Mouse (Mus musculus) neural tube, embryonic 13.5 days (tissue): ENCODE results near the gene Mpped2. TPM values are rescaled to one million over a fixed set of nuclear protein-coding genes. Genes with fewer than 3 reads are reported as not detected.

ENCODE experiments used
- ATAC-seq: fragments of 200-750 bp; cut with Nextera tagmentation; 2 replicates; pipeline ENCODE4 v1.8.0; 2017; ENCODE audit warnings: low read depth, mild to moderate bottlenecking, moderate TSS enrichment, moderate library complexity
- H3K27ac ChIP-seq: fragments of 300-500 bp; sonication (generic); replicated peaks from 2 replicates; pipeline ENCODE4 v1.5.1; 2015; ENCODE audit warnings: moderate library complexity, mild to moderate bottlenecking, inconsistent platforms
- H3K27me3 ChIP-seq: fragments of 300-500 bp; sonication (generic); 2 replicates; pipeline ENCODE4 v1.6.1; 2015; ENCODE audit warnings: mild to moderate bottlenecking, inconsistent platforms
- H3K36me3 ChIP-seq: fragments of 300-500 bp; sonication (generic); 2 replicates; pipeline ENCODE4 v1.6.1; 2015; ENCODE audit warnings: mild to moderate bottlenecking, inconsistent platforms
- H3K4me1 ChIP-seq: fragments of 300-500 bp; sonication (generic); replicated peaks from 2 replicates; pipeline ENCODE4 v1.6.1; 2015; ENCODE audit warnings: inconsistent platforms
- H3K4me2 ChIP-seq: fragments of 300-500 bp; sonication (generic); 2 replicates; pipeline ENCODE4 v1.6.1; 2015; ENCODE audit warnings: inconsistent platforms, mild to moderate bottlenecking, moderate library complexity
- H3K4me3 ChIP-seq: fragments of 300-500 bp; sonication (generic); 2 replicates; pipeline ENCODE4 v1.5.1; 2015; ENCODE audit warnings: mild to moderate bottlenecking, inconsistent platforms
- H3K9ac ChIP-seq: fragments of 300-500 bp; sonication (generic); 2 replicates; pipeline ENCODE4 v1.6.1; 2015; ENCODE audit warnings: moderate library complexity, mild to moderate bottlenecking, inconsistent platforms
- H3K9me3 ChIP-seq: fragments of 300-500 bp; sonication (generic); 2 replicates; pipeline ENCODE4 v1.6.1; 2016; ENCODE audit warnings: inconsistent platforms
- WGBS: fragments of 180-500 bp; shearing (Covaris S2); methylation state at CpG from one replicate; pipeline ENCODE4 v1.1.7; 2015; 5-methylcytosine and 5-hydroxymethylcytosine counted together
- polyA plus RNA-seq: library from polyadenylated mRNA; unstranded; fragments of >200 nt; fragmentation: Nextera tagmentation; extraction: Ambion mirVana; gene quantifications from 2 replicates; pipeline ENCODE4 v1.2.1, GENCODE M21; 2015

The Mpped2 gene
- polyA plus RNA-seq, 1 experiment from 2014 or later: 199 TPM

DNA sequence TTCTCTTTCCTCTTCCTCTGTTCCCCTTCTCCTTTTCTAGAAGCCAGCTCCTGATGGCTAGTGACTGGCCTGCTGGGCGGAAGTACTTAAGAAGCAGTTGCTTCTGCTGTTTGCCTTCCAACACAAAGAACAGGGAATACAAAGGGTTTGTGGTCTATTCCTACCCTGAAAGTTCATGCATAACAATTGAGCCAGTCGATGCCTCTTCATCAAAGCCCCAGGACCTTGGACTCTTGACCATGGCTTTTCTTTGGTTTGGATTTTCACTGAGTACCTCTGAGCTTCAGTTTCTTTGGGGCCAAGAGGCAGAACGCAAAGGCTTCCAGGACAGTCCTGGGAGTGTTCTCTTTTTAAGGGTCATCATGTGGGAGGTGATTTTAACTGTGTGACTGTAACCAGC, 57.8 kb downstream of the Mpped2 start:
- 27% methylated on average over 3 of the region's 3 CpGs for WGBS
- no peak overlapping the region for H3K4me2 ChIP-seq
- H3K9me3 ChIP-seq: no peaks in the 10 kb centered on the region
- H3K4me1 ChIP-seq: peaks cover 51% of the 10 kb centered on the region
- no peak overlapping the region for H3K4me3 ChIP-seq
- H3K9ac ChIP-seq: no peak overlapping the region
- no peaks in the 10 kb centered on the region for H3K36me3 ChIP-seq
- H3K27ac ChIP-seq: peak overlapping the region; percentile 9; the same call in 1 of the 2 replicates
- ATAC-seq: no peak
- H3K27me3 ChIP-seq: no peaks in the 10 kb centered on the region

DNA sequence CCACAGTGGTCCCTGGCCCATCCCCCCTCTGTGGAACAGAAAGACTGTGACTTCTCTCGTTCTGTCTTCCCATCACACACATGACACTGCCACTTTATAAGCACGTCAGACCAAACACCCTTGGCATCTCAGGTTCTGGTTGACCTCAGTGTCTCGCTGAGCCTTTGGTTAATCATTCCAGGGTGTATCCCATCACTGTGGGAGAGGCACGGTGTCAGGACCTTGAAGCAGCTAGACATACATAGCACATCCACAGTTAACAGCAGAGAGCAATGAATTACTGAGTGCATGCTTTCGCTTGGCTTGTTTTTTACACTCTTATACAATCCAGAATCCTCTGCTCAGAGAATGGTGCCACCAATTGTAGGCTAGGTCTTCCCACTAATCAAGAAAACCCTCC, 60.6 kb downstream of the Mpped2 start:
- H3K27ac ChIP-seq: no peak overlapping the region
- peaks cover 51% of the 10 kb centered on the region for H3K4me1 ChIP-seq
- no peaks in the 10 kb centered on the region for H3K36me3 ChIP-seq
- H3K4me2 ChIP-seq: no peak overlapping the region
- no peak for ATAC-seq
- H3K9me3 ChIP-seq: no peaks in the 10 kb centered on the region
- H3K27me3 ChIP-seq: no peaks in the 10 kb centered on the region
- H3K9ac ChIP-seq: no peak overlapping the region
- 79% methylated on average over 5 of the region's 5 CpGs for WGBS
- H3K4me3 ChIP-seq: no peak overlapping the region

DNA sequence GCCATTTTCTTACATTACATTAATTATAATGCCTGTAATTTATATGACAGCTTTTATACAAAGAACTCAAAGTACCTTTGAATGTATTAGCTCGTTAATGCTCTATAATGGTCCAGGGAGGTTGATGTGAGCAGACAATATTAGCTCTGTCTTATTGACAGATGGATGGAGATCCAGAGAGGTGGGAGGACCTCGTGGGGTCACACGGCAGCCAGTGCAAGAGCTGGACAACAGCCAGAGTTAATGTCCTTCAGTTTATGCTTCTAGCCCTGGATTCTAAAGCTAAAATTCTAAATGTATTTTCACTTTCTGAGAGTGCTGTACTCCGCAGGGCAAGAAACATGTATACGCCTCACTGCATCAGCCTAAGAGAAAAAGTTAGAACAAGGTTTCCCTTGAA, 61.6 kb downstream of the Mpped2 start:
- WGBS: 53% methylated on average over 5 of the region's 5 CpGs
- no peaks in the 10 kb centered on the region for H3K9me3 ChIP-seq
- peaks cover 44% of the 10 kb centered on the region for H3K4me1 ChIP-seq
- H3K27ac ChIP-seq: no peak overlapping the region
- no peak overlapping the region for H3K9ac ChIP-seq
- H3K27me3 ChIP-seq: no peaks in the 10 kb centered on the region
- H3K4me3 ChIP-seq: no peak overlapping the region
- H3K4me2 ChIP-seq: no peak overlapping the region
- no peak for ATAC-seq
- no peaks in the 10 kb centered on the region for H3K36me3 ChIP-seq

DNA sequence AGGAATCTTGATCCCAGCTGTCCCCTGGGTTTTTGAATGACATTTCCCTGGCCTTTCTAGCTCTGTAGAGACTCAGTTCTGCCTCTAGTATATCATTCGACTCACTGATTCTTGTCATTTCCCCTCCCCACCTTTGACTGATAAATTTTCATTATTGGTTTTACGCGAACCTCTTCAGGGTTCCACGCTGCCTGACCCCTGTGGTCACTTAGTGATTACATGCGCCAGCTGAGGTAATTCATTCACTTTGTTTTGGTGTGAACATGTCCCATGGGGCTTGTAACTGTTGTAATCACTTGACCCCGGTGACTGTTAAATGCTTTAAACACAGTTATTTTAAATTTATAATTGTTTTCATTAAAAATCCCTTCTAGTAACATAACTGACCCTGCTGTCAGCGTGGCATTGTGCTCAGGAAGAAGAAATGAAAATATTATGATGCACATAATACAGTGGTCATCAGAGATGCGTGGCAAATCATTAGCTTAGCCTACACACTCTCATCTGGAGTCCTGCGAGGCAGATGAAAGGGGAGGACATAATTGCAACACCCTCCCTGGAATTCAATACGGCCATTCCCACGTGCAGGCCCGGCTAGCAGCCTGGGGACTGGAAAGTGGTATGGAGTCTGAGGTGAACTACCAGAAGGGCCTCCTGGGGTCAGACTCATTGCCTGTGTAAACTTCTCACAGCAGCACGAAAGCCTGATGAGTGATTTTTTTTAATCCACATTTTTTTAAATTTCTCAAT, 63.5 kb downstream of the Mpped2 start:
- WGBS: 17% methylated on average over 13 of the region's 13 CpGs
- no peak overlapping the region for H3K4me3 ChIP-seq
- no peaks in the 10 kb centered on the region for H3K36me3 ChIP-seq
- H3K9ac ChIP-seq: no peak overlapping the region
- 0 out of 2 replicates have a peak overlapping the region, but pooled peaks have one; percentile 29 for H3K27ac ChIP-seq
- H3K4me1 ChIP-seq: peaks cover 38% of the 10 kb centered on the region
- H3K9me3 ChIP-seq: no peaks in the 10 kb centered on the region
- H3K4me2 ChIP-seq: no peak overlapping the region
- ATAC-seq: peak; percentile 57
- H3K27me3 ChIP-seq: no peaks in the 10 kb centered on the region

DNA sequence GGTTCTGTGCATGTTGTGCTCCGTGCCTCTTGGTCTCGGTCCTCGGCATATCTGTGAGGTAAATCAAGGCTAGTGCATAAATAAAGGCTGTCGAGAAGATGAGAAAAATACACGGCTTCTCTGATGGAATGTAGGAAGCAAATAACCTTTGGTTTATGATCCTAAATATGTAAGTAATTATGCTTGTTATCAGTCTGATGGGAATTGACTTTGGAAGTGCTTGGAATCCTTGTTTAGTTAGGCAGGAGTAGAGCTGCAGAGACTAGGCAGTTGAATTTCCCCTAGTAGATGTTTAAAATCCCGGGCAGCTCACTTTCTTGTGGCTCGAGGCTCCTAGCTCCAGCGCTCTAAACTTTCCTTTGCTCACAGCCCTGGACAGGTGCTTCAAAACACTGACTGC, 69.9 kb downstream of the Mpped2 start:
- no peak for ATAC-seq
- Histone ChIP-seq H3K4me1 (peaks cover 17% of the 10 kb centered on the region; the same call in 1 of the 2 replicates), H3K9ac (no peak overlapping the region), H3K4me3 (no peak overlapping the region), H3K9me3 (no peaks in the 10 kb centered on the region), H3K36me3 (no peaks in the 10 kb centered on the region), H3K27me3 (no peaks in the 10 kb centered on the region), H3K4me2 (no peak overlapping the region), H3K27ac (no peak overlapping the region)
- 82% methylated on average over 8 of the region's 8 CpGs for WGBS

DNA sequence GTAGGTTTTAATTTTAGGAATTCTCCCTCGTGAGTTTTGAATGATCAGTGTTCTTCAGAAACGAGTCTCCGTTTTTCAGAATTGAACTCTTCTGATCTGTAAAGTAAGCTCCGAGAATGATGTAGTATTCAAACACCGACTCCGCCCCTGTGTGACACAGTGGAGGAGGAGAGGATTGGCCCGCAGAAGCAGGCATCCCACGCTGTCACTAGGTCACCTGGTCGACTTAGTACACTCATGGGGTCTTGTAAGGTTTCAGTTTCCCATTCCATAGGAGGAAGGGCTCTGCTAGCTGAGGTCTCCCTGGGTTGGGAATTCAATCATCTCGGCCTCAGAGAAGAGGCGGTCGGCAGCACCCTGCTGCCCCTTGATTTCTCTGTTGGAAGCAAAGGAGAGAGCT, 76.2 kb downstream of the Mpped2 start:
- H3K4me1 ChIP-seq: peaks cover 16% of the 10 kb centered on the region
- ATAC-seq: no peak
- H3K27me3 ChIP-seq: no peaks in the 10 kb centered on the region
- no peak overlapping the region for H3K27ac ChIP-seq
- H3K4me3 ChIP-seq: no peak overlapping the region
- WGBS: 65% methylated on average over 12 of the region's 12 CpGs
- H3K4me2 ChIP-seq: no peak overlapping the region
- no peaks in the 10 kb centered on the region for H3K36me3 ChIP-seq
- no peaks in the 10 kb centered on the region for H3K9me3 ChIP-seq
- no peak overlapping the region for H3K9ac ChIP-seq

DNA sequence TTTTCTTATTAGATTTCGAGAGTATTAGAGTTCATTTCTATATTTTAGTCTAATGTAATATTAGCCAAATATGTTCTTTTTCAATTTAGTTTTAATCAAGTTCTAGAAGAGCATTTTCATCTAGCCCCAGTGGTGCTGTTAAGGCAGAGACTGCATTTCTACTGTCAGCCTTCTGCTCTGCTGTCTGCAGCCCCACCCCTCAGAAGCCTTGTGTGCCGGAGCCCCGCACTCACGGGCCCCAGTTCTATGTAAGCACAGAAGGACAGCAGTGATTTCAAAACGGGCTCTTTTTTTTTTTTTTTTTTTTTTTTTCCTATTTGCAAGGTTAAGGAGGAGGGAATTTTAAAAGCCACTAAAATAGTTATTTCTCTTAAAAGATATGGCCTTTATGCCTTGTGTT, 79.6 kb downstream of the Mpped2 start:
- Histone ChIP-seq H3K4me3 (no peak overlapping the region), H3K9me3 (no peaks in the 10 kb centered on the region), H3K9ac (no peak overlapping the region), H3K36me3 (no peaks in the 10 kb centered on the region), H3K27me3 (no peaks in the 10 kb centered on the region), H3K4me2 (no peak overlapping the region), H3K27ac (no peak overlapping the region), H3K4me1 (peaks cover 35% of the 10 kb centered on the region)
- no peak for ATAC-seq
- WGBS: 38% methylated on average over 5 of the region's 5 CpGs

DNA sequence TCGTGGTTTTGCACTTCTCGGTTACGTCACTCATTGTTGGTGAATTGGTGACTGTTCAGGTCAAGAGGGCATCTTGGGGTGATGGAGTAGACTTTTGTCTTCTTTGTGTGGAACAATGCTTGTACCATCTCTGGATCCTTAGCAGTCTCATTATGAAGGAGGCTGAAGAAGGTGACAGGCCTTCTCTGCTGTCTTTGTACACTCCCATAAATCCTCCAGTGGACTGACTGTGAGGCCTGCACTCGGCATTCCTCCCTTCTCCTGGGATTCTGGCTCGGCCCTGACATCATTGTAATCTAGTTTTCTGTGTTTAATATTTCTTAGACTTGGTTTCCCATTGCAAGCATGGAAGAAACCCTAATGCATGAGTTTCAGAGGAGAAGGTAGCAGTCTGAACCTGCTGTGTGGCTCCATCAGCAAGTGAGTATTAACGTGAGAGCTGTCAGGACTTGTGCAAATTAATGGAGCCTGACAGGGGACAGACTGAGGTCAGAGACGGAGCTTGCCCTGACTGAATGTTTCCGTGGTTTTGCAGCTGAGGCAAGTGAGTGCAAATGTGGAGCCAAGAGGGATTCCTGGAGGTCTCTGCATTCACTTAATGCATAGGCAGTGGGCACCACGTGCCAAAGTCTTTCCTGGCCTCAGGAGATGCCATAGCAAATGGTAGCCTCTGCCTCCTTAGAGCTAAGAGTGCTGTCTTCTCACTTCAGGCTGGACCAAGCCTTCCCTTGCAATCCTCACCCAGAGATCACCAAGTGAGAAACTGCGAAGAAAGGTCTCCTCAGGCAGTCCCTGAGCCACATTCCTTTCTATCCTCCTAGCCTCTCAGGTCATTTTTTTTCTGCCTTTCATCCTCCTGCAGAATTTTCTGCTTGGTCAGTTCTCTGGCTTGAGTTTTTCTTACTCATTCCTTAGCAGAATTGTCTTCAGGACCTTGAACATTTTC, 81.5 kb downstream of the Mpped2 start:
- peak overlapping the region; percentile 49; the same call in 1 of the 2 replicates for H3K27ac ChIP-seq
- H3K9me3 ChIP-seq: no peaks in the 10 kb centered on the region

DNA sequence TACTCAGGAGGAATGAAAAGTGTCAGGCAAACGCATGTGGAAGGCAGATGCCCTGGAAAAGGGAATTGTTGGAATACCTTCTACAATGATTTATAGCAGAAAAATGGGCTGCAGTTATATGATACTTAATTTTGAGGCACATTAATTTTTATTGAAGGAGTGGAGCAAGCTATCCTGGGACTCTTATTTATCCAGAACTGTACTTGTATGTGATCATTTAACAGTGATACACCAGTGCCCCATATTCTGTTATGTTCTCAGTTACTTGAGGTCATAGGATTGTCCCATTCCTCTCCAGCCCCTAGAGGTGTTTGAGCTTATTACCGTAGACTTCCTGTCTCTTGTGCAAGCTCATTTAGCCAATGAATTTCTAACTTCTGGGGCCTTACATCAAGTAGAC, 82.9 kb downstream of the Mpped2 start:
- Histone ChIP-seq H3K9ac (no peak overlapping the region), H3K9me3 (no peaks in the 10 kb centered on the region), H3K4me3 (no peak overlapping the region), H3K27ac (peak overlapping the region; percentile 39; the same call in 1 of the 2 replicates), H3K4me2 (no peak overlapping the region), H3K27me3 (no peaks in the 10 kb centered on the region), H3K4me1 (peaks cover 40% of the 10 kb centered on the region), H3K36me3 (no peaks in the 10 kb centered on the region)
- WGBS: 59% methylated on average over 2 of the region's 2 CpGs
- no peak for ATAC-seq

More for the DNA sequence above, 81.5 kb downstream of the Mpped2 start:
- H3K9ac ChIP-seq: no peak overlapping the region
- H3K4me2 ChIP-seq: no peak overlapping the region
- no peaks in the 10 kb centered on the region for H3K27me3 ChIP-seq
- no peak for ATAC-seq
- H3K4me1 ChIP-seq: peaks cover 37% of the 10 kb centered on the region
- H3K4me3 ChIP-seq: no peak overlapping the region
- no peaks in the 10 kb centered on the region for H3K36me3 ChIP-seq
- WGBS: 24% methylated on average over 10 of the region's 10 CpGs

DNA sequence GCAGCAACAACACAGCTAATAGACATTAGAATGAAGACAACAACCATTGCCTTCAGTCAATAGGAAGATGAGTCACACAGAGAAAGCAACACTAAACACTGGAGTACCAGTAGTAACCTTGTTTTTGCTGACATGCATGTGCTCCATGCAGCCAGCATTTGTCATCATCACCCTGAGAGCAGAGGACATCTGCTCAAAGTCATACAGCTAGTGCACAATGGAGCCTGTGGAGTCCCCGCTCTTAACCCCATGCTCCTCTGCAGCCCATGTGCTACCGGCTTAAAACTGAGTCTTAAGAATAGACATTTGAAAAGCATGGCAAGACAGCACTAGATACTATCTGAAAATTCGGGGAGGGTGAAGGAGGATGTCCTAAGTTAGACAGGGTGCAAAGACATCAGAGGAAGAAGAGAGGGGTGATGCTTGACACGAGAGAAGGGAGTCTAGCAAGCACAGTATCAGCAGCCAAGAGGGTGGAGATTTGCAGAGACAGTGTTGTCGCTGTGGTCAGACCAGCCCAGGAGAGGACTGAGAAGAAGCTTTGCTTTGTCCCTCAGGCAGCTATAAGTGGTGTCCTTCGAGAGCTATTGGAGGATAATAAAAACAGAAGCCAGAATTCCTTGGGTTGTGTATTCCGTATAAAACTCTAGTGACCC, 85.9 kb downstream of the Mpped2 start:
- Histone ChIP-seq H3K4me1 (peaks cover 51% of the 10 kb centered on the region), H3K4me3 (no peak overlapping the region), H3K9ac (no peak overlapping the region), H3K27ac (no peak overlapping the region), H3K4me2 (no peak overlapping the region), H3K27me3 (no peaks in the 10 kb centered on the region), H3K9me3 (no peaks in the 10 kb centered on the region), H3K36me3 (no peaks in the 10 kb centered on the region)
- peak; percentile 34; the same call in 1 of the 2 replicates for ATAC-seq
- 74% methylated on average over 7 of the region's 7 CpGs for WGBS

DNA sequence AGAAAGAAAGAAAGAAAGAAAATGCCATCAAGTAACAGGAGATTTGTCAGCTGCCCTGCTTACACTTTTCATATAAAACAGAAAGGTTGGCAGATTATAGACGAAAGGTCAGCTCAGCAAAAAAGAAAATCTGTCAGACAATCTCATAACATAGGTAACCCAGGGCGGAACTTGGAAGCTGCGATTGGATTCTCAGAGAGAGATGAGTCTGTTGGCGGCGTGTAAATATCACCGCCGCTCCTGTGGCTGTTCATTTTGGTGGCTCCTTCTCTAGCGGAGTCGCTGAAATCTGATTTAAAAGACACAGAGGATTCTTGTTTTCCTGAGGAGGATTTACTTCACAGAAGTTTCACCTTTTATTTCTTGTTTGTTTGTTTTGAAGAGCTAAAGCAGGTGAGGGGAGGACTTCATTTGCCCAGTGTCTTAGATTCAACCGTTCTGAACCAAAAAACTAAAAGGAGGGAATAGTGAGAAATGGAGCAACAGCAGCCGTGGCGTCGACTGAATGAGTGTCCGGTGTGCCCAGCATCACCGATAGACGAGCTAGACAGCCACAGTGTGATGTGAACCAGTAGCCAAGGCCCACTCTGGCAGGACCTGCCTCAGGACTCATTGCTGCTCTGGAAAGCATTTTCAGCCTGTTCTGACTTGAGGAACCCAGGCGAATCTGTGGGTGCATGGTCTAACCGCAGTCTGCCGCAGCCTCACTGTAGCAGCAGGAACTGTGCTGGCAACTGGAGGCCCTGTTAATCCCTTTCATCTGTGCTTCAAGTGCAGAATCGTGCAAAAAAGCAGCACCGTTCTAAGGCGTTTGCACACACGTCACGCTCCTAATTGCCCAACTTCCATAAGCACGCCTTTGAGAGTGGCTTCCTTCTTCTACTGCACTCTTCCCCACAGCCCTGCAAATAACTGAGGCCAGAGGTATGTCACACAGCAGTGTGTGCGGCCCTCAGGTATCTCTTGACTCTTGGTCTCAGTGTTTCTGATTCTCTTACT, 88.4 kb downstream of the Mpped2 start:
- H3K9me3 ChIP-seq: no peaks in the 10 kb centered on the region
- H3K4me3 ChIP-seq: no peak overlapping the region
- no peak overlapping the region for H3K4me2 ChIP-seq
- H3K36me3 ChIP-seq: peaks cover 4% of the 10 kb centered on the region
- H3K4me1 ChIP-seq: peaks cover 28% of the 10 kb centered on the region
- WGBS: 78% methylated on average over 26 of the region's 26 CpGs
- 0 out of 2 replicates have a peak overlapping the region, but pooled peaks have one; percentile 22 for H3K9ac ChIP-seq
- no peak for ATAC-seq
- H3K27me3 ChIP-seq: no peaks in the 10 kb centered on the region
- peak overlapping the region; percentile 38; the same call in 1 of the 2 replicates for H3K27ac ChIP-seq
